Mouse (Mus musculus): ENCODE measurements around the gene Rae1. TPM values are rescaled to one million over a fixed set of nuclear protein-coding genes. Genes with fewer than 3 reads are reported as not detected.

Rae1 gene
- polyA plus RNA-seq, 1 experiment from 2014 or later: 106 TPM

DNA sequence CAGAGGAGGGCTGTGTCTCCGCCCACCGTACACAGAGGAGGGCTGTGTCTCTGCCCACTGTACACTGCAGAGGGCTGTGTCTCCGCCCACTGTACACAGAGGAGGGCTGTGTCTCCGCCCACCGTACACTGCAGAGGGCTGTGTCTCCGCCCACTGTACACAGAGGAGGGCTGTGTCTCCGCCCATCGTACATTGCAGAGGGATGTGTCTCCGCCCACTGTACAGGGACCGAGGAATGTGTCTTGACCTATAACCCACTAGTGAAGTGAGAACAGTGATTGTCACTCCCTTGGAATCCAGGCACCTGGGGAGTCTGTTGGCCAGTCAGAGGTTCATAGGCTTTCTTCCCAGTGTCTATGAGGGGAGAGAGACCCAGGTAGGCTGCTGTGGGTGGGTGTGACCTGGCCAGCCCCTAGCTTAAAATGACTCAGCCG, 57.0 kb downstream of the Rae1 start:
- no peak overlapping the region for H3K27ac ChIP-seq (replicated peaks)
- H3K4me3 ChIP-seq: no peak overlapping the region
- ATAC-seq (ENCODE audit: low read depth): no peak
- WGBS: 74% methylated on average over 11 of the region's 11 CpGs
- no peaks in the 10 kb centered on the region for H3K9me3 ChIP-seq
- no peak overlapping the region for H3K4me2 ChIP-seq
- H3K4me1 ChIP-seq (replicated peaks): no peaks in the 10 kb centered on the region
- H3K36me3 ChIP-seq: no peaks in the 10 kb centered on the region
- H3K27me3 ChIP-seq: no peaks in the 10 kb centered on the region
- no peak overlapping the region for H3K9ac ChIP-seq

DNA sequence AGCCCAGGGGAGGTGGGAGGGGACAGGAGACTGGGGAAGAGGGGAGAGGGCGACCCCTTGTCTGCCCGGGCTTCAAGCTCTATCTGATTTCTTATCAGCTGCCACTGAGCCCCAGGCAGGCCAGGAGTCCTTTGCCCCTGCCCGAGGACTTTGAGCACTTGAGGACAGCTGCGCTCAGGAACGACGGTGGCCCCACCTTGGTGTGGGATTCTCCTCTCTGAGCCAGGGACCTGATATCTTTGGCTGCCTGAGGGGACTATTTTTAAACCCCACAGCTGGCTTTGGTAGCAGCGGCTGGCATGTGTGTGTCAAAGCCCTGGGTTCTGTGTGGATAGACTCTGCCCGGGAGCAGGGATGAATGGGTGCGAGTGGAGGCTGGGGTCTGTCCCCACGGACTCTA, 57.7 kb downstream of the Rae1 start:
- Histone ChIP-seq H3K4me3 (no peak overlapping the region), H3K27ac (replicated peaks) (no peak overlapping the region), H3K36me3 (no peaks in the 10 kb centered on the region), H3K4me1 (replicated peaks) (no peaks in the 10 kb centered on the region), H3K4me2 (no peak overlapping the region), H3K9ac (no peak overlapping the region), H3K9me3 (no peaks in the 10 kb centered on the region), H3K27me3 (no peaks in the 10 kb centered on the region)
- ATAC-seq (ENCODE audit: low read depth): no peak
- 62% methylated on average over 10 of the region's 10 CpGs for WGBS

DNA sequence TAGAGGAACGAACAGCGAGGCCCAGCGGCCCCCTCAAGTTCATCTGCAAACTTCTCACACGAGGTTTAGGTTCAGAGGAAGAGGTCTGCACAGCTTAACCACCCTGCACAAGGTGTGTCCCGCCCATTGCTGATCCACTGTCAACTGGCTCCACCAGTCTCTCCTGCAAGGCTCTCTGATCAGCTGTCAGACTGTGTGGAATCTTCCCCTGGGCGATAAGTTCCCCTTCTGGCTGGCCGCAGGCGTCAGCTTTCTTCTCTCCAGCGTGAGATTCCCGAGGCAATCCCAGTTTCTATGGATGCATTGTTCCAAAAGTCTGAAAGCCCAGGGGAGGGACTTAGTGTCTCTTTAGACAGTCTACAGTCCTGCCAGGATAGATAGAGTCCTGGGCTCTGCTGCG, 58.3 kb downstream of the Rae1 start:
- Histone ChIP-seq H3K36me3 (no peaks in the 10 kb centered on the region), H3K9ac (no peak overlapping the region), H3K4me1 (replicated peaks) (no peaks in the 10 kb centered on the region), H3K4me3 (no peak overlapping the region), H3K9me3 (no peaks in the 10 kb centered on the region), H3K27me3 (no peaks in the 10 kb centered on the region), H3K4me2 (no peak overlapping the region), H3K27ac (replicated peaks) (no peak overlapping the region)
- ATAC-seq (ENCODE audit: low read depth): no peak
- 50% methylated on average over 11 of the region's 11 CpGs for WGBS

DNA sequence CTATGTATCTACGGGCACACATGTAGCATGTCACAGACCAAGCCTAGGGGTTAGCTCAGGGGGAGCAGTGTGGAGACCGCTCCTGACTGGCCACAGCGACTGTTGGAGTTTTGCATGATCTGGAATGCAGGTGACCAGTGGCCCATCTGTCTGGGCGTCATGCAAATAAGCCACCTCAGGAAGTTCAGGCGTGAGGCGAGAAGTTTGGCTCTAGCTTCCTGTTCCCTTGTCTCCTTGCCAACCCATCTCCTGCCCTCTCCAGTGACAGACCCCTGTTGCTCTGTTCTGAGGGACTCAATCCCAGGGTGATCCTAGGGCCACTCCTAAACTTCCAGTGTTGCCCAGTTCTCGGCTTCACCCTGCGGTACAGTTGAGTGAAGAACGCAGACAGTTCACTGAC, 60.5 kb downstream of the Rae1 start:
- no peaks in the 10 kb centered on the region for H3K36me3 ChIP-seq
- no peak overlapping the region for H3K4me2 ChIP-seq
- no peaks in the 10 kb centered on the region for H3K9me3 ChIP-seq
- no peak overlapping the region for H3K9ac ChIP-seq
- WGBS: 91% methylated on average over 9 of the region's 9 CpGs
- no peak overlapping the region for H3K4me3 ChIP-seq
- H3K27me3 ChIP-seq: no peaks in the 10 kb centered on the region
- no peak overlapping the region for H3K27ac ChIP-seq (replicated peaks)
- ATAC-seq (ENCODE audit: low read depth): no peak
- no peaks in the 10 kb centered on the region for H3K4me1 ChIP-seq (replicated peaks)

DNA sequence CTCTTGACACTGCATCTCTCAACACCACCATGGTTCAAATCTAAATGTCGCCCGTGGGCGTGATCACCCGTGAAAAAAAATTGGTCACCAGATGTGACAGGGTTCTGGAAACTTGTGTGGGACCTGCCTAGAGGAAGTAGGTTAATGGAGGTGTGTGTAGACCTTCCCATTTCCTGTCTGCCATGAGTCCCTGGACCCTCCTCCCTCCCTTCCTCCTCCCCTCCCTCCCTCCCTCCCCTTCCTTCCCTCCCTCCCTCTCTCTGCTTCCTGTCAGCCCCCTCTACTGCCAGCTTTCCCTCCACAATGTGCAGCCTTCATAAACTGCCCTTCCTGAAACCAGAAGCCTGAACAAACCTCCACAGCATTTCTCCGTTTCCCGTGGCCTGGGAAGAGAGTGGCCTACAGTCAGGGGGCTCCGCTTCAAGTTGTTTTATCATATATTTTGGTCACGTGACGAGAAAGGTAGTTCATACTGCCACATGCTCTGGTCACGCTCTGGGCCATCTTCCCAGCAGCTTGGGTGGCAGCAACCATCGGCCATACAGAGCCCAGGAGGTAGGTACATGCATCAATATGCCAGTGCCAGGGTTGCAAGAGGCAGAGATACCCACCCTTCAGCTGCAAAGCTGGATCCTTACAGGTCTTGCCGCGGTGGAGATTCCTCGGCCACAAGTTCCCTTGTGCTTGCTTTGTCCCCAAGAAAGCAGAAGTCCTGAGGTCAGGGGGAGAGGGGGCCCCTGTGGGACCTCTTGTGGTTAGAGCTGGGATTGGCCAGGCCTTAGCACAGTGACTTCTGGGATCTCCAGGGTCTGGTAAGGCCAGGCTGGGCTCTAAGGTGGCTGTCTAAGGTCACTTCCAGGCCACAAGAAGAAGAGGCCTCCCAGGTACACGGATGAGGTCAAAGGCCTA, 61.8 kb downstream of the Rae1 start:
- WGBS: 80% methylated on average over 15 of the region's 15 CpGs
- H3K27me3 ChIP-seq: no peaks in the 10 kb centered on the region
- no peak overlapping the region for H3K4me2 ChIP-seq
- ATAC-seq (ENCODE audit: low read depth): no peak
- no peak overlapping the region for H3K9ac ChIP-seq
- no peak overlapping the region for H3K4me3 ChIP-seq
- no peaks in the 10 kb centered on the region for H3K9me3 ChIP-seq
- no peaks in the 10 kb centered on the region for H3K36me3 ChIP-seq
- no peak overlapping the region for H3K27ac ChIP-seq (replicated peaks)
- no peaks in the 10 kb centered on the region for H3K4me1 ChIP-seq (replicated peaks)

DNA sequence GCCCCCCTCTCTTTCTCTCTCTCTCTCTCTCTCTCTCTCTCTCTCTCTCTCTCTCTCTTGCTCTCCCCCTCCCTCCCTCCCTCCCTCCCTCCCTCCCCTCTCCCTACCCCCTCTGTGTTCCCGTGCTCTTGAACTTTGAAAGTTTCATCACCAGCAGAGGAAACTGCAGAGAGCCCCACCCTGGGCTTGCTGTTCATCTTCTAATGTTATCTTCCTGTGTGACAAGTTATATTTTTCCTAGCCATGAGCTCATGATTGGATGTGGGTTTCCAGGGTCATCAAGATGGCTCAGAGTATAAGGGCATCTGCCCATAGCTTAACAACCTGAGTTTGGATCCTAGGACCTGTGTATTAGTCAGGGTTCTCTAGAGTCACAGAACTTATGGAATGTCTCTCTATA, 63.3 kb downstream of the Rae1 start:
- Histone ChIP-seq H3K27me3 (no peaks in the 10 kb centered on the region), H3K9ac (no peak overlapping the region), H3K27ac (replicated peaks) (no peak overlapping the region), H3K4me3 (no peak overlapping the region), H3K4me1 (replicated peaks) (no peaks in the 10 kb centered on the region), H3K9me3 (0 out of 2 replicates have a peak, but pooled peaks cover 6% of the 10 kb centered on the region), H3K36me3 (no peaks in the 10 kb centered on the region), H3K4me2 (no peak overlapping the region)
- 71% methylated on average over 1 of the region's 1 CpGs for WGBS
- ATAC-seq (ENCODE audit: low read depth): no peak

DNA sequence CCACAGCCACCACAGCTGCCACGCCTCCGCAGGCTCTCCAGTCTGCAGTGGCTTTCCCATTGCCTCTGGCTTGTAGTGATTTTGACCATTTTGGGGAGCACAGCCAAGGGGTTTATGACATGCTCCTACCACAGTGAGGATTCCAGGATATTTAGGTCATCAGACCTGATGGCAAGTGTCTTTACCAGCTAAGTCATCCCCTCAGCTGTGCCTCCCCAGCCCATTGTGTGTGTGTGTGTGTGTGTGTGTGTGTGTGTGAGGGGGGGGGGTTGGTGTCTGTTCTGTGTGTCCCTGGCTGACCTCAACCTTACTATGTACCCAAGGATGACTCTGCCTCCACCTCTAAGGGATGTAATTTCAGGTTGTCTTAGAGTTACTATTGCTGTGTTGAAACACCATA, 64.9 kb downstream of the Rae1 start:
- H3K9me3 ChIP-seq: 0 out of 2 replicates have a peak, but pooled peaks cover 7% of the 10 kb centered on the region
- H3K36me3 ChIP-seq: no peaks in the 10 kb centered on the region
- H3K27me3 ChIP-seq: no peaks in the 10 kb centered on the region
- ATAC-seq (ENCODE audit: low read depth): no peak
- H3K27ac ChIP-seq (replicated peaks): no peak overlapping the region
- no peak overlapping the region for H3K9ac ChIP-seq
- no peak overlapping the region for H3K4me3 ChIP-seq
- H3K4me1 ChIP-seq (replicated peaks): no peaks in the 10 kb centered on the region
- no peak overlapping the region for H3K4me2 ChIP-seq
- 97% methylated on average over 2 of the region's 2 CpGs for WGBS

Other genes with a start within 250 kb of the Rae1 start
- 15.1 and 16.9 TPM in 2 replicates for gene Bmp7, start 59.8 kb upstream of the Rae1 start, polyA plus RNA-seq (2015; fragmentation: Nextera tagmentation; extraction: Ambion mirVana)
- 0.43 and 0.48 TPM in 2 replicates for gene Spo11, start 22.4 kb upstream of the Rae1 start, polyA plus RNA-seq (2015; fragmentation: Nextera tagmentation; extraction: Ambion mirVana)
- 18.3 and 21.5 TPM in 2 replicates for gene Rbm38, start 20.4 kb downstream of the Rae1 start, polyA plus RNA-seq (2015; fragmentation: Nextera tagmentation; extraction: Ambion mirVana)
- gene Ctcfl, start 119.4 kb downstream of the Rae1 start, polyA plus RNA-seq (2015; fragmentation: Nextera tagmentation; extraction: Ambion mirVana): 0.13 TPM in 1 of 2 replicates, not detected in the other
- gene Pck1, start 152.9 kb downstream of the Rae1 start, polyA plus RNA-seq (2015; fragmentation: Nextera tagmentation; extraction: Ambion mirVana): not detected in 2 replicates
- gene Zbp1, start 218.8 kb downstream of the Rae1 start, polyA plus RNA-seq (2015; fragmentation: Nextera tagmentation; extraction: Ambion mirVana): 0.22 and 0.40 TPM in 2 replicates